Mouse (Mus musculus): ENCODE data around the gene Rundc3a. TPM values are rescaled to one million over a fixed set of nuclear protein-coding genes. Genes with fewer than 3 reads are reported as not detected.

Gene Rundc3a
- polyA plus RNA-seq, 1 experiment from 2014 or later, result 115 TPM

- Histone ChIP-seq H3K27me3 (replicated peaks; ENCODE audit: control insufficient read depth, insufficient read depth, low read length) (no peaks in the 10 kb centered on the region), H3K4me2 (ENCODE audit: low read length) (no peak overlapping the region), H3K9me3 (replicated peaks; ENCODE audit: control insufficient read depth, low read length) (no peaks in the 10 kb centered on the region), H3K9ac (ENCODE audit: low read length) (no peak overlapping the region), H3K4me1 (ENCODE audit: control insufficient read depth, insufficient read depth, low read length) (peaks cover 17% of the 10 kb centered on the region), H3K27ac (ENCODE audit: low read depth, low read length) (no peak overlapping the region), H3K36me3 (ENCODE audit: control insufficient read depth, insufficient read depth, low read length) (peaks cover 78% of the 10 kb centered on the region), H3K4me3 (ENCODE audit: low read depth, low read length) (no peak overlapping the region)
- DNase-seq (ENCODE audit: low spot score), result no peak
- 80% methylated on average over 10 of the region's 10 CpGs for WGBS
- ATAC-seq, result no peak
Observed at GRCm38 (mm10) chr11:102436471-102436790, 43.2 kb downstream of the Rundc3a start.

- Histone ChIP-seq H3K9ac (ENCODE audit: low read length) (peak overlapping the region; percentile 54), H3K27me3 (replicated peaks; ENCODE audit: control insufficient read depth, insufficient read depth, low read length) (no peaks in the 10 kb centered on the region), H3K36me3 (ENCODE audit: control insufficient read depth, insufficient read depth, low read length) (peaks cover 84% of the 10 kb centered on the region), H3K4me3 (ENCODE audit: low read depth, low read length) (peak overlapping the region; percentile 26), H3K27ac (ENCODE audit: low read depth, low read length) (peak overlapping the region; percentile 35; the same call in 1 of the 2 replicates), H3K4me1 (ENCODE audit: control insufficient read depth, insufficient read depth, low read length) (peaks cover 17% of the 10 kb centered on the region), H3K4me2 (ENCODE audit: low read length) (peak overlapping the region; percentile 56), H3K9me3 (replicated peaks; ENCODE audit: control insufficient read depth, low read length) (no peaks in the 10 kb centered on the region)
- DNase-seq (ENCODE audit: low spot score) (peak; percentile 65), ATAC-seq (peak; percentile 30)
- WGBS, result 5% methylated on average over 87 of the region's 87 CpGs
Observed at GRCm38 (mm10) chr11:102437120-102438061, 44.2 kb downstream of the Rundc3a start.

- WGBS, result 12% methylated on average over 76 of the region's 77 CpGs
- ATAC-seq (peak; percentile 35), DNase-seq (ENCODE audit: low spot score) (peak; percentile 83)
- Histone ChIP-seq H3K9me3 (replicated peaks; ENCODE audit: control insufficient read depth, low read length) (no peaks in the 10 kb centered on the region), H3K27me3 (replicated peaks; ENCODE audit: control insufficient read depth, insufficient read depth, low read length) (no peaks in the 10 kb centered on the region), H3K4me1 (ENCODE audit: control insufficient read depth, insufficient read depth, low read length) (peaks cover 17% of the 10 kb centered on the region), H3K9ac (ENCODE audit: low read length) (peak overlapping the region; percentile 54), H3K27ac (ENCODE audit: low read depth, low read length) (peak overlapping the region; percentile 52; the same call in 1 of the 2 replicates), H3K4me2 (ENCODE audit: low read length) (peak overlapping the region; percentile 56), H3K36me3 (ENCODE audit: control insufficient read depth, insufficient read depth, low read length) (peaks cover 90% of the 10 kb centered on the region), H3K4me3 (ENCODE audit: low read depth, low read length) (peak overlapping the region; percentile 26)
Observed at GRCm38 (mm10) chr11:102438212-102439092, 45.2 kb downstream of the Rundc3a start.

- 79% methylated on average over 14 of the region's 14 CpGs for WGBS
- no peak overlapping the region for H3K4me2 ChIP-seq (ENCODE audit: low read length)
- H3K4me3 ChIP-seq (ENCODE audit: low read depth, low read length), result no peak overlapping the region
- 0 out of 2 replicates have a peak overlapping the region, but pooled peaks have one; percentile 52 for H3K27ac ChIP-seq (ENCODE audit: low read depth, low read length)
- DNase-seq (ENCODE audit: low spot score) (peak; percentile 28), ATAC-seq (no peak)
- no peaks in the 10 kb centered on the region for H3K27me3 ChIP-seq (replicated peaks; ENCODE audit: control insufficient read depth, insufficient read depth, low read length)
- no peaks in the 10 kb centered on the region for H3K9me3 ChIP-seq (replicated peaks; ENCODE audit: control insufficient read depth, low read length)
- no peak overlapping the region for H3K9ac ChIP-seq (ENCODE audit: low read length)
- peaks cover 92% of the 10 kb centered on the region for H3K36me3 ChIP-seq (ENCODE audit: control insufficient read depth, insufficient read depth, low read length)
- H3K4me1 ChIP-seq (ENCODE audit: control insufficient read depth, insufficient read depth, low read length), result peaks cover 23% of the 10 kb centered on the region
Observed at GRCm38 (mm10) chr11:102439093-102440082, 46.2 kb downstream of the Rundc3a start.

GRCm38 (mm10) chr11:102440255-102440654 is 47.1 kb downstream of the Rundc3a start:
- 93% methylated on average over 8 of the region's 8 CpGs for WGBS
- peaks cover 30% of the 10 kb centered on the region for H3K4me1 ChIP-seq (ENCODE audit: control insufficient read depth, insufficient read depth, low read length)
- no peak for ATAC-seq
- H3K9me3 ChIP-seq (replicated peaks; ENCODE audit: control insufficient read depth, low read length), result no peaks in the 10 kb centered on the region
- H3K36me3 ChIP-seq (ENCODE audit: control insufficient read depth, insufficient read depth, low read length), result peaks cover 85% of the 10 kb centered on the region
- no peak for DNase-seq (ENCODE audit: low spot score)
- H3K9ac ChIP-seq (ENCODE audit: low read length), result no peak overlapping the region
- no peak overlapping the region for H3K4me2 ChIP-seq (ENCODE audit: low read length)
- no peak overlapping the region for H3K4me3 ChIP-seq (ENCODE audit: low read depth, low read length)
- H3K27me3 ChIP-seq (replicated peaks; ENCODE audit: control insufficient read depth, insufficient read depth, low read length), result no peaks in the 10 kb centered on the region
- no peak overlapping the region for H3K27ac ChIP-seq (ENCODE audit: low read depth, low read length)

GRCm38 (mm10) chr11:102441434-102441833 is 48.2 kb downstream of the Rundc3a start:
- no peaks in the 10 kb centered on the region for H3K27me3 ChIP-seq (replicated peaks; ENCODE audit: control insufficient read depth, insufficient read depth, low read length)
- no peaks in the 10 kb centered on the region for H3K9me3 ChIP-seq (replicated peaks; ENCODE audit: control insufficient read depth, low read length)
- no peak overlapping the region for H3K9ac ChIP-seq (ENCODE audit: low read length)
- no peak overlapping the region for H3K4me3 ChIP-seq (ENCODE audit: low read depth, low read length)
- ATAC-seq (no peak), DNase-seq (ENCODE audit: low spot score) (no peak)
- H3K4me2 ChIP-seq (ENCODE audit: low read length), result no peak overlapping the region
- peaks cover 41% of the 10 kb centered on the region for H3K4me1 ChIP-seq (ENCODE audit: control insufficient read depth, insufficient read depth, low read length)
- H3K27ac ChIP-seq (ENCODE audit: low read depth, low read length), result no peak overlapping the region
- H3K36me3 ChIP-seq (ENCODE audit: control insufficient read depth, insufficient read depth, low read length), result peaks cover 73% of the 10 kb centered on the region
- 79% methylated on average over 3 of the region's 3 CpGs for WGBS

- Histone ChIP-seq H3K4me2 (ENCODE audit: low read length) (no peak overlapping the region), H3K9ac (ENCODE audit: low read length) (no peak overlapping the region), H3K36me3 (ENCODE audit: control insufficient read depth, insufficient read depth, low read length) (peaks cover 66% of the 10 kb centered on the region), H3K27me3 (replicated peaks; ENCODE audit: control insufficient read depth, insufficient read depth, low read length) (no peaks in the 10 kb centered on the region), H3K9me3 (replicated peaks; ENCODE audit: control insufficient read depth, low read length) (no peaks in the 10 kb centered on the region), H3K4me3 (ENCODE audit: low read depth, low read length) (no peak overlapping the region), H3K4me1 (ENCODE audit: control insufficient read depth, insufficient read depth, low read length) (peaks cover 39% of the 10 kb centered on the region), H3K27ac (ENCODE audit: low read depth, low read length) (no peak overlapping the region)
- 87% methylated on average over 6 of the region's 6 CpGs for WGBS
- DNase-seq (ENCODE audit: low spot score) (no peak), ATAC-seq (no peak)
Observed at GRCm38 (mm10) chr11:102442089-102442488, 48.9 kb downstream of the Rundc3a start.

- 0 out of 2 replicates have a peak, but pooled peaks cover 3% of the 10 kb centered on the region for H3K27me3 ChIP-seq (replicated peaks; ENCODE audit: control insufficient read depth, insufficient read depth, low read length)
- no peaks in the 10 kb centered on the region for H3K9me3 ChIP-seq (replicated peaks; ENCODE audit: control insufficient read depth, low read length)
- H3K9ac ChIP-seq (ENCODE audit: low read length), result no peak overlapping the region
- no peak overlapping the region for H3K4me3 ChIP-seq (ENCODE audit: low read depth, low read length)
- 70% methylated on average over 12 of the region's 12 CpGs for WGBS
- no peak overlapping the region for H3K4me2 ChIP-seq (ENCODE audit: low read length)
- ATAC-seq (no peak), DNase-seq (ENCODE audit: low spot score) (no peak)
- H3K4me1 ChIP-seq (ENCODE audit: control insufficient read depth, insufficient read depth, low read length), result peaks cover 31% of the 10 kb centered on the region
- H3K36me3 ChIP-seq (ENCODE audit: control insufficient read depth, insufficient read depth, low read length), result peaks cover 50% of the 10 kb centered on the region
- H3K27ac ChIP-seq (ENCODE audit: low read depth, low read length), result no peak overlapping the region
Observed at GRCm38 (mm10) chr11:102443740-102444139, 50.5 kb downstream of the Rundc3a start.
